Mouse (Mus musculus): ENCODE results near the gene Banp. TPM values are rescaled to one million over a fixed set of nuclear protein-coding genes. Genes with fewer than 3 reads are reported as not detected.

The Banp gene
- polyA plus RNA-seq, 1 experiment: 114 TPM

DNA sequence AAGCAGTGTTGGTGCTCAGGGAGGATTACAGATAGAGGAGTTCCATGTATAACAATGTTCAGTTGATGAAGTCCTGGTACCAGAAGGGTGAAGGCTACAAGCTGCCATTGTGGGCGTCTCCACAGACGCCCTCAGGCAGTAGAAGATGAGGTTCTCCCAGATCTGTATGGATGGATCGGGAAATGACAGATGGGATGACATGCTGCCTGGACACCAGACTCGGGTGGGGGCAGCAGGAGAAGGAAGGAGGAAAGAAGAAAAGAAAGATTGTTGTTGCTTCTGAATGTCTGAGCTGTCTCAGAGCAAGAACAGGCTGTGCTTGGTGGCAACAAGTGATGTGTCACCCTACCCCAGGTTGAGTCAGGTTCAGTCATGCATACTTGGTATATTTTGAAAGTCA is 78.6 kb downstream of the Banp start:
- no peak for DNase-seq (ENCODE audit: low read depth)
- TF ChIP-seq CTCF (IDR thresholded peaks at IDR 0.05; ENCODE audit: borderline replicate concordance, extremely low read depth, insufficient read depth, insufficient read length): no peak
- TF ChIP-seq POLR2A (IDR thresholded peaks at IDR 0.05; ENCODE audit: borderline replicate concordance, extremely low read depth, insufficient read depth, insufficient read length, poor library complexity, severe bottlenecking): no peak

GRCm38 (mm10) chr8:122030965-122031364 is 81.4 kb downstream of the Banp start:
- TF ChIP-seq POLR2A (IDR thresholded peaks at IDR 0.05; ENCODE audit: borderline replicate concordance, extremely low read depth, insufficient read depth, insufficient read length, poor library complexity, severe bottlenecking): no peak
- TF ChIP-seq CTCF (IDR thresholded peaks at IDR 0.05; ENCODE audit: borderline replicate concordance, extremely low read depth, insufficient read depth, insufficient read length): no peak
- peak; percentile 39 for DNase-seq (ENCODE audit: low read depth)

DNA sequence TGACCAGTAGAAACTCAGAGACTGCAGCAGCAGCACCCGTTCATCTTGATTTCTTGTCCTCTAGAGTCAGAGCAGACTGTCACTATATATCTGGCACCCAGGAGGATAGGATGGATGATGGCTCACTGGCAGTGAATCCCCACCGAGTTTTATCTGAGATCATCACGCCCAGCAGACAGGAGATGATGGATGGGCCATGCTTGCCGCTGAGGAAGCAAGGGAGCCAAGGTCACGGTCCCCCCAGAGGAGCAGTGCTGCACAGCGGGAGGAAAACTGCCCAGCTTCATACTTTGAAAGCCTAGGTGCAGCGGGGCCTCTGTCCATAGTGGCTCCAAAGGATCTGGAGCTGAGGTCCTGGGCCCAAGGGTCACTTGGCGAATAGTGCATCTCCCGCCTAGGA is 83.2 kb downstream of the Banp start:
- DNase-seq (ENCODE audit: low read depth): no peak

GRCm38 (mm10) chr8:122035543-122035942 is 86.0 kb downstream of the Banp start:
- DNase-seq (ENCODE audit: low read depth): no peak
- no peak for TF ChIP-seq CTCF (IDR thresholded peaks at IDR 0.05; ENCODE audit: borderline replicate concordance, extremely low read depth, insufficient read depth, insufficient read length)
- TF ChIP-seq POLR2A (IDR thresholded peaks at IDR 0.05; ENCODE audit: borderline replicate concordance, extremely low read depth, insufficient read depth, insufficient read length, poor library complexity, severe bottlenecking): no peak

More for the DNA sequence above, 83.2 kb downstream of the Banp start:
- TF ChIP-seq POLR2A (IDR thresholded peaks at IDR 0.05; ENCODE audit: borderline replicate concordance, extremely low read depth, insufficient read depth, insufficient read length, poor library complexity, severe bottlenecking) (no peak), CTCF (IDR thresholded peaks at IDR 0.05; ENCODE audit: borderline replicate concordance, extremely low read depth, insufficient read depth, insufficient read length) (no peak)

- DNase-seq (ENCODE audit: low read depth): no peak
- TF ChIP-seq POLR2A (IDR thresholded peaks at IDR 0.05; ENCODE audit: borderline replicate concordance, extremely low read depth, insufficient read depth, insufficient read length, poor library complexity, severe bottlenecking) (no peak), CTCF (IDR thresholded peaks at IDR 0.05; ENCODE audit: borderline replicate concordance, extremely low read depth, insufficient read depth, insufficient read length) (no peak)
These were observed 86.8 kb downstream of the Banp start for GRCm38 (mm10) chr8:122036325-122036724.

- no peak for TF ChIP-seq CTCF (IDR thresholded peaks at IDR 0.05; ENCODE audit: borderline replicate concordance, extremely low read depth, insufficient read depth, insufficient read length)
- TF ChIP-seq POLR2A (IDR thresholded peaks at IDR 0.05; ENCODE audit: borderline replicate concordance, extremely low read depth, insufficient read depth, insufficient read length, poor library complexity, severe bottlenecking): no peak
- no peak for DNase-seq (ENCODE audit: low read depth)
These were observed 87.7 kb downstream of the Banp start for GRCm38 (mm10) chr8:122037279-122037678.

- DNase-seq (ENCODE audit: low read depth): no peak
- TF ChIP-seq POLR2A (IDR thresholded peaks at IDR 0.05; ENCODE audit: borderline replicate concordance, extremely low read depth, insufficient read depth, insufficient read length, poor library complexity, severe bottlenecking): no peak
- TF ChIP-seq CTCF (IDR thresholded peaks at IDR 0.05; ENCODE audit: borderline replicate concordance, extremely low read depth, insufficient read depth, insufficient read length): no peak
These were observed 88.5 kb downstream of the Banp start for GRCm38 (mm10) chr8:122038076-122038475.

GRCm38 (mm10) chr8:122039452-122039851 is 89.9 kb downstream of the Banp start:
- DNase-seq (ENCODE audit: low read depth): no peak
- TF ChIP-seq CTCF (IDR thresholded peaks at IDR 0.05; ENCODE audit: borderline replicate concordance, extremely low read depth, insufficient read depth, insufficient read length) (no peak), POLR2A (IDR thresholded peaks at IDR 0.05; ENCODE audit: borderline replicate concordance, extremely low read depth, insufficient read depth, insufficient read length, poor library complexity, severe bottlenecking) (no peak)

- DNase-seq (ENCODE audit: low read depth): no peak
- TF ChIP-seq POLR2A (IDR thresholded peaks at IDR 0.05; ENCODE audit: borderline replicate concordance, extremely low read depth, insufficient read depth, insufficient read length, poor library complexity, severe bottlenecking): no peak
- TF ChIP-seq CTCF (IDR thresholded peaks at IDR 0.05; ENCODE audit: borderline replicate concordance, extremely low read depth, insufficient read depth, insufficient read length): peak; percentile 59; the same call in 1 of the 2 replicates
These were observed 97.8 kb downstream of the Banp start for GRCm38 (mm10) chr8:122047206-122047870.

DNA sequence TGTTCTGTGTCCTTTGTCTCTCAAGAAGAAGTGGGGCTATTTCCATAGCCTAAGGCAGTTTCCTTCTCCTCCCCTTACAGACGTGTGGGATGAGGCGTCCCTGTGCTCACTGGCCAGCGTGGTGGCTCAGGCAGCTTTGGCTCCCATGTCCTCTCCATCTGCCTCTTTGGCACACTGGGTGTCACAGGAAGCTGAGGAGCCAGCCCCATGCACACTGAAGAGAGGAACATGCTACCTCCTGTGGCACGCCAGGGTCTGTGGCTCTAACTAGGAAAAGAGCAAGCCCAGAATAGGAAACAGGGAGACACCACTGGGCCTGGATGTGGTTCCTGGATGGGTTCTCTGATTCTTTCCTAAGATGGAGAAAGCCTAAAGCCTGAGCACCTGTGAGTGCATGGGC is 99.7 kb downstream of the Banp start:
- TF ChIP-seq POLR2A (IDR thresholded peaks at IDR 0.05; ENCODE audit: borderline replicate concordance, extremely low read depth, insufficient read depth, insufficient read length, poor library complexity, severe bottlenecking) (no peak), CTCF (IDR thresholded peaks at IDR 0.05; ENCODE audit: borderline replicate concordance, extremely low read depth, insufficient read depth, insufficient read length) (no peak)
- DNase-seq (ENCODE audit: low read depth): no peak

- TF ChIP-seq CTCF (IDR thresholded peaks at IDR 0.05; ENCODE audit: borderline replicate concordance, extremely low read depth, insufficient read depth, insufficient read length) (no peak), POLR2A (IDR thresholded peaks at IDR 0.05; ENCODE audit: borderline replicate concordance, extremely low read depth, insufficient read depth, insufficient read length, poor library complexity, severe bottlenecking) (no peak)
- peak; percentile 44 for DNase-seq (ENCODE audit: low read depth)
These were observed 100.4 kb downstream of the Banp start for GRCm38 (mm10) chr8:122049923-122050322.

- DNase-seq (ENCODE audit: low read depth): no peak
- TF ChIP-seq POLR2A (IDR thresholded peaks at IDR 0.05; ENCODE audit: borderline replicate concordance, extremely low read depth, insufficient read depth, insufficient read length, poor library complexity, severe bottlenecking): no peak
- TF ChIP-seq CTCF (IDR thresholded peaks at IDR 0.05; ENCODE audit: borderline replicate concordance, extremely low read depth, insufficient read depth, insufficient read length): no peak
These were observed 101.1 kb downstream of the Banp start for GRCm38 (mm10) chr8:122050620-122051019.

Data from brain, embryonic 14.5 days (tissue).